Mouse (Mus musculus) heart, embryonic 12.5 days (tissue): ENCODE measurements around the gene Teddm1a. TPM values are rescaled to one million over a fixed set of nuclear protein-coding genes. Genes with fewer than 3 reads are reported as not detected.

Source experiments
- ATAC-seq: fragments of 200-750 bp; cut with Nextera tagmentation; 2 replicates; pipeline ENCODE4 v1.8.0; 2017; ENCODE audit warnings: moderate TSS enrichment, moderate library complexity; ENCODE audit not compliant: insufficient number of reproducible peaks, low FRiP score
- H3K27ac ChIP-seq: fragments of 300-500 bp; sonication (generic); 2 replicates; pipeline ENCODE4 v1.5.1; 2016; ENCODE audit warnings: mild to moderate bottlenecking, moderate library complexity; ENCODE audit not compliant: poor library complexity, severe bottlenecking
- H3K27me3 ChIP-seq: fragments of 300-500 bp; sonication (generic); replicated peaks from 2 replicates; pipeline ENCODE4 v1.6.1; 2016; ENCODE audit warnings: mild to moderate bottlenecking, moderate library complexity
- H3K36me3 ChIP-seq: fragments of 300-500 bp; sonication (generic); 2 replicates; pipeline ENCODE4 v1.6.1; 2016; ENCODE audit warnings: mild to moderate bottlenecking, moderate library complexity
- H3K4me1 ChIP-seq: fragments of 300-500 bp; sonication (generic); replicated peaks from 2 replicates; pipeline ENCODE4 v1.6.1; 2016; ENCODE audit warnings: mild to moderate bottlenecking
- H3K4me2 ChIP-seq: fragments of 300-500 bp; sonication (generic); 2 replicates; pipeline ENCODE4 v1.6.1; 2016; ENCODE audit warnings: mild to moderate bottlenecking, moderate library complexity
- H3K4me3 ChIP-seq: fragments of 300-500 bp; sonication (generic); 2 replicates; pipeline ENCODE4 v1.5.1; 2016; ENCODE audit warnings: mild to moderate bottlenecking
- H3K9ac ChIP-seq: fragments of 300-500 bp; sonication (generic); 2 replicates; pipeline ENCODE4 v1.6.1; 2016; ENCODE audit warnings: mild to moderate bottlenecking, moderate library complexity
- H3K9me3 ChIP-seq: fragments of 300-500 bp; sonication (generic); replicated peaks from 2 replicates; pipeline ENCODE4 v1.6.1; 2016; ENCODE audit warnings: mild to moderate bottlenecking, moderate library complexity
- WGBS: fragments of 180-500 bp; shearing (Covaris S2); methylation state at CpG from one replicate; pipeline ENCODE4 v1.1.7; 2016; 5-methylcytosine and 5-hydroxymethylcytosine counted together
- polyA plus RNA-seq: library from polyadenylated mRNA; unstranded; fragments of >200 nt; fragmentation: Nextera tagmentation; extraction: Ambion mirVana; gene quantifications from 2 replicates; pipeline ENCODE4 v1.2.1, GENCODE M21; 2016

Teddm1a gene
- polyA plus RNA-seq, 1 experiment from 2014 or later = not detected

- H3K9me3 ChIP-seq = no peaks in the 10 kb centered on the region
- H3K4me1 ChIP-seq = peaks cover 8% of the 10 kb centered on the region
- peaks cover 76% of the 10 kb centered on the region for H3K36me3 ChIP-seq
- no peak overlapping the region for H3K9ac ChIP-seq
- H3K4me3 ChIP-seq = no peak overlapping the region
- no peak overlapping the region for H3K4me2 ChIP-seq
- no peak overlapping the region for H3K27ac ChIP-seq
- 88% methylated on average over 3 of the region's 3 CpGs for WGBS
- no peak for ATAC-seq
- H3K27me3 ChIP-seq = no peaks in the 10 kb centered on the region
Observed at GRCm38 (mm10) chr1:153905884-153906283, 14.3 kb downstream of the Teddm1a start.

GRCm38 (mm10) chr1:153908208-153908607, 16.7 kb downstream of the Teddm1a start:
- H3K36me3 ChIP-seq = peaks cover 70% of the 10 kb centered on the region
- H3K9me3 ChIP-seq = no peaks in the 10 kb centered on the region
- no peak overlapping the region for H3K4me3 ChIP-seq
- WGBS = 86% methylated on average over 6 of the region's 6 CpGs
- ATAC-seq = no peak
- H3K9ac ChIP-seq = no peak overlapping the region
- no peak overlapping the region for H3K4me2 ChIP-seq
- H3K27me3 ChIP-seq = no peaks in the 10 kb centered on the region
- no peak overlapping the region for H3K27ac ChIP-seq
- H3K4me1 ChIP-seq = no peaks in the 10 kb centered on the region

GRCm38 (mm10) chr1:153908741-153909140, 17.2 kb downstream of the Teddm1a start:
- Histone ChIP-seq H3K36me3 (peaks cover 65% of the 10 kb centered on the region), H3K4me3 (no peak overlapping the region), H3K27ac (no peak overlapping the region), H3K27me3 (no peaks in the 10 kb centered on the region), H3K9ac (no peak overlapping the region), H3K4me1 (no peaks in the 10 kb centered on the region), H3K9me3 (no peaks in the 10 kb centered on the region), H3K4me2 (no peak overlapping the region)
- WGBS = 82% methylated on average over 4 of the region's 4 CpGs
- ATAC-seq = no peak

- Histone ChIP-seq H3K4me3 (no peak overlapping the region), H3K27ac (no peak overlapping the region), H3K4me1 (no peaks in the 10 kb centered on the region), H3K9ac (no peak overlapping the region), H3K36me3 (peaks cover 58% of the 10 kb centered on the region), H3K4me2 (no peak overlapping the region), H3K9me3 (no peaks in the 10 kb centered on the region), H3K27me3 (no peaks in the 10 kb centered on the region)
- no peak for ATAC-seq
- 77% methylated on average over 10 of the region's 10 CpGs for WGBS
Observed at GRCm38 (mm10) chr1:153909213-153909962, 17.8 kb downstream of the Teddm1a start.

- Histone ChIP-seq H3K4me2 (no peak overlapping the region), H3K36me3 (peaks cover 53% of the 10 kb centered on the region), H3K4me1 (no peaks in the 10 kb centered on the region), H3K27ac (no peak overlapping the region), H3K9me3 (no peaks in the 10 kb centered on the region), H3K4me3 (no peak overlapping the region), H3K9ac (no peak overlapping the region), H3K27me3 (no peaks in the 10 kb centered on the region)
- 84% methylated on average over 9 of the region's 9 CpGs for whole genome bisulfite sequencing
- no peak for ATAC-seq
Observed at GRCm38 (mm10) chr1:153909963-153910291, 18.4 kb downstream of the Teddm1a start.

GRCm38 (mm10) chr1:153910423-153910822, 18.9 kb downstream of the Teddm1a start:
- H3K27me3 ChIP-seq = no peaks in the 10 kb centered on the region
- peaks cover 48% of the 10 kb centered on the region for H3K36me3 ChIP-seq
- WGBS = 82% methylated on average over 5 of the region's 5 CpGs
- H3K9me3 ChIP-seq = no peaks in the 10 kb centered on the region
- no peaks in the 10 kb centered on the region for H3K4me1 ChIP-seq
- ATAC-seq = no peak
- no peak overlapping the region for H3K27ac ChIP-seq
- H3K4me2 ChIP-seq = no peak overlapping the region
- no peak overlapping the region for H3K9ac ChIP-seq
- no peak overlapping the region for H3K4me3 ChIP-seq

- Histone ChIP-seq H3K27ac (no peak overlapping the region), H3K4me3 (no peak overlapping the region), H3K36me3 (peaks cover 40% of the 10 kb centered on the region), H3K9me3 (no peaks in the 10 kb centered on the region), H3K4me1 (no peaks in the 10 kb centered on the region), H3K4me2 (no peak overlapping the region), H3K27me3 (no peaks in the 10 kb centered on the region), H3K9ac (no peak overlapping the region)
- WGBS = 88% methylated on average over 6 of the region's 6 CpGs
- no peak for ATAC-seq
Observed at GRCm38 (mm10) chr1:153911276-153911795, 19.8 kb downstream of the Teddm1a start.

- no peak overlapping the region for H3K27ac ChIP-seq
- H3K27me3 ChIP-seq = no peaks in the 10 kb centered on the region
- no peak overlapping the region for H3K9ac ChIP-seq
- peaks cover 15% of the 10 kb centered on the region for H3K36me3 ChIP-seq
- H3K4me1 ChIP-seq = peaks cover 4% of the 10 kb centered on the region
- H3K4me3 ChIP-seq = no peak overlapping the region
- ATAC-seq = no peak
- no peaks in the 10 kb centered on the region for H3K9me3 ChIP-seq
- no peak overlapping the region for H3K4me2 ChIP-seq
- 73% methylated on average over 3 of the region's 3 CpGs for WGBS
Observed at GRCm38 (mm10) chr1:153913869-153914268, 22.3 kb downstream of the Teddm1a start.

GRCm38 (mm10) chr1:153918521-153919206, 27.1 kb downstream of the Teddm1a start:
- no peaks in the 10 kb centered on the region for H3K9me3 ChIP-seq
- H3K4me1 ChIP-seq = peaks cover 17% of the 10 kb centered on the region
- H3K9ac ChIP-seq = no peak overlapping the region
- ATAC-seq = no peak
- peak overlapping the region; percentile 12; the same call in 1 of the 2 replicates for H3K27ac ChIP-seq
- no peak overlapping the region for H3K4me2 ChIP-seq
- no peaks in the 10 kb centered on the region for H3K27me3 ChIP-seq
- no peaks in the 10 kb centered on the region for H3K36me3 ChIP-seq
- H3K4me3 ChIP-seq = no peak overlapping the region
- WGBS = 52% methylated on average over 3 of the region's 3 CpGs

- ATAC-seq = no peak
- Histone ChIP-seq H3K27me3 (no peaks in the 10 kb centered on the region), H3K36me3 (no peaks in the 10 kb centered on the region), H3K27ac (no peak overlapping the region), H3K4me1 (peaks cover 17% of the 10 kb centered on the region), H3K9ac (no peak overlapping the region), H3K4me2 (no peak overlapping the region), H3K4me3 (no peak overlapping the region), H3K9me3 (no peaks in the 10 kb centered on the region)
- WGBS = 87% methylated on average over 3 of the region's 3 CpGs
Observed at GRCm38 (mm10) chr1:153921642-153922041, 30.1 kb downstream of the Teddm1a start.

GRCm38 (mm10) chr1:153922571-153923021, 31.1 kb downstream of the Teddm1a start:
- H3K9me3 ChIP-seq = 0 out of 2 replicates have a peak, but pooled peaks cover 4% of the 10 kb centered on the region
- peak overlapping the region; percentile 6; the same call in 1 of the 2 replicates for H3K4me2 ChIP-seq
- peaks cover 17% of the 10 kb centered on the region for H3K4me1 ChIP-seq
- ATAC-seq = peak; percentile 86
- H3K36me3 ChIP-seq = no peaks in the 10 kb centered on the region
- H3K27ac ChIP-seq = peak overlapping the region; percentile 83
- 8% methylated on average over 5 of the region's 5 CpGs for WGBS
- no peak overlapping the region for H3K4me3 ChIP-seq
- H3K9ac ChIP-seq = no peak overlapping the region
- no peaks in the 10 kb centered on the region for H3K27me3 ChIP-seq
